Mouse (Mus musculus) forebrain, embryonic 15.5 days (tissue): ENCODE data around the gene Vwc2. TPM values are rescaled to one million over a fixed set of nuclear protein-coding genes. Genes with fewer than 3 reads are reported as not detected.

Source experiments
- ATAC-seq: fragments of 200-750 bp; cut with Nextera tagmentation; replicated peaks from 2 replicates; pipeline ENCODE4 v1.8.0; 2017; ENCODE audit warnings: mild to moderate bottlenecking, moderate TSS enrichment, moderate library complexity
- H3K27ac ChIP-seq: fragments of 300-500 bp; sonication (generic); replicated peaks from 2 replicates; pipeline ENCODE4 v1.5.1; 2015; ENCODE audit warnings: mild to moderate bottlenecking, inconsistent platforms
- H3K27me3 ChIP-seq: fragments of 300-500 bp; sonication (generic); 2 replicates; pipeline ENCODE4 v1.6.1; 2015; ENCODE audit warnings: inconsistent platforms
- H3K36me3 ChIP-seq: fragments of 300-500 bp; sonication (generic); 2 replicates; pipeline ENCODE4 v1.6.1; 2015; ENCODE audit warnings: mild to moderate bottlenecking, inconsistent platforms
- H3K4me1 ChIP-seq: fragments of 300-500 bp; sonication (generic); 2 replicates; pipeline ENCODE4 v1.6.1; 2015; ENCODE audit warnings: inconsistent platforms
- H3K4me2 ChIP-seq: fragments of 300-500 bp; sonication (generic); replicated peaks from 2 replicates; pipeline ENCODE4 v1.6.1; 2015; ENCODE audit warnings: mild to moderate bottlenecking, inconsistent platforms
- H3K4me3 ChIP-seq: fragments of 300-500 bp; sonication (generic); 2 replicates; pipeline ENCODE4 v1.5.1; 2015; ENCODE audit warnings: mild to moderate bottlenecking, inconsistent platforms
- H3K9ac ChIP-seq: fragments of 300-500 bp; sonication (generic); replicated peaks from 2 replicates; pipeline ENCODE4 v1.6.1; 2015; ENCODE audit warnings: mild to moderate bottlenecking, inconsistent platforms
- H3K9me3 ChIP-seq: fragments of 300-500 bp; sonication (generic); 2 replicates; pipeline ENCODE4 v1.6.1; 2016; ENCODE audit warnings: inconsistent platforms
- WGBS: fragments of 180-500 bp; shearing (Covaris S2); methylation state at CpG from one replicate; pipeline ENCODE4 v1.1.7; 2015; ENCODE audit warnings: mixed read lengths; 5-methylcytosine and 5-hydroxymethylcytosine counted together
- polyA plus RNA-seq: library from polyadenylated mRNA; unstranded; fragments of >200 nt; fragmentation: Nextera tagmentation; extraction: Ambion mirVana; gene quantifications from 2 replicates; pipeline ENCODE4 v1.2.1, GENCODE M21; 2015

The Vwc2 gene
- 3.7 and 5.0 TPM in 2 replicates for polyA plus RNA-seq

GRCm38 (mm10) chr11:11113576-11114233 is at the start of gene Vwc2:
Gene Vwc2 (plus strand): TSS chr11:11114223.
- Histone ChIP-seq H3K36me3 (no peaks in the 10 kb centered on the region), H3K9me3 (no peaks in the 10 kb centered on the region), H3K9ac (peak within 1 kb of the TSS; percentile 54), H3K27ac (no peak within 1 kb of the TSS), H3K4me2 (peak within 1 kb of the TSS; percentile 89), H3K4me1 (peaks cover 35% of the 10 kb centered on the region), H3K27me3 (peaks cover 64% of the 10 kb centered on the region), H3K4me3 (peak within 1 kb of the TSS; percentile 54)
- WGBS, result under 1% methylated on average over 28 of the region's 28 CpGs
- peak; percentile 79 for ATAC-seq

- ATAC-seq, result peak; percentile 74
Observed at GRCm38 (mm10) chr11:11088162-11088756, 25.8 kb upstream of the Vwc2 start.

GRCm38 (mm10) chr11:11097606-11098005 is 16.4 kb upstream of the Vwc2 start:
- H3K27me3 ChIP-seq, result no peaks in the 10 kb centered on the region
- WGBS, result 96% methylated on average over 1 of the region's 1 CpGs

More at GRCm38 (mm10) chr11:11088162-11088756, 25.8 kb upstream of the Vwc2 start:
- Histone ChIP-seq H3K9me3 (no peaks in the 10 kb centered on the region), H3K9ac (no peak overlapping the region), H3K4me1 (peaks cover 4% of the 10 kb centered on the region; the same call in 1 of the 2 replicates), H3K36me3 (no peaks in the 10 kb centered on the region), H3K27me3 (no peaks in the 10 kb centered on the region), H3K27ac (no peak overlapping the region), H3K4me2 (no peak overlapping the region), H3K4me3 (no peak overlapping the region)
- WGBS, result 2% methylated on average over 1 of the region's 1 CpGs

GRCm38 (mm10) chr11:11098282-11098681 is 15.7 kb upstream of the Vwc2 start:
- no peaks in the 10 kb centered on the region for H3K9me3 ChIP-seq
- H3K27me3 ChIP-seq, result no peaks in the 10 kb centered on the region
- no peak overlapping the region for H3K4me2 ChIP-seq
- no peak overlapping the region for H3K9ac ChIP-seq
- no peak overlapping the region for H3K4me3 ChIP-seq
- H3K36me3 ChIP-seq, result no peaks in the 10 kb centered on the region
- H3K27ac ChIP-seq, result no peak overlapping the region
- no peak for ATAC-seq
- 60% methylated on average over 4 of the region's 4 CpGs for WGBS
- H3K4me1 ChIP-seq, result peaks cover 3% of the 10 kb centered on the region; the same call in 1 of the 2 replicates

More at GRCm38 (mm10) chr11:11097606-11098005, 16.4 kb upstream of the Vwc2 start:
- H3K9ac ChIP-seq, result no peak overlapping the region
- no peak for ATAC-seq
- H3K27ac ChIP-seq, result no peak overlapping the region
- no peaks in the 10 kb centered on the region for H3K9me3 ChIP-seq
- H3K4me2 ChIP-seq, result no peak overlapping the region
- H3K4me3 ChIP-seq, result no peak overlapping the region
- peaks cover under 1% of the 10 kb centered on the region; the same call in 1 of the 2 replicates for H3K4me1 ChIP-seq
- no peaks in the 10 kb centered on the region for H3K36me3 ChIP-seq

DNA sequence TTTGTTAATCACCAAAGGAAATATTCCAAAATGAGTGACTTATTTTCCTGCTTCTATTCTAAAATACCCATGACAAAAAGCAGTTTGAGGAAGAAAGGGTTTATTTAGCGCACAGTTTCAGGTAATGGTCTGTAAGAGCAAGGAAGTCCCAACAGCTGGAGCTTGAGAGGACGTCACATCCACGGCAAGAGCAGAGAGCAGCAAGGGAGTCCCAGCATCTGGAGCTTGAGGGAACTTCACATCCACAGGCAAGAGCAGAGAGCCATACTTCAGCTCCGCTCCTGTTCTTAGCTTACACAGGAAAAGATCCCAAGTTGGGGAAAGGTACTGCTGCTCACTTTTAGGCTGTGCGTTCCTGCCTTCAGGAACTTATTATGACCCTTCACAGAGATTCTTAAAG is 15.0 kb upstream of the Vwc2 start:
- no peak overlapping the region for H3K9ac ChIP-seq
- ATAC-seq, result no peak
- H3K27me3 ChIP-seq, result no peaks in the 10 kb centered on the region
- H3K4me1 ChIP-seq, result peaks cover 3% of the 10 kb centered on the region; the same call in 1 of the 2 replicates
- no peaks in the 10 kb centered on the region for H3K9me3 ChIP-seq
- 95% methylated on average over 5 of the region's 5 CpGs for WGBS
- H3K27ac ChIP-seq, result no peak overlapping the region
- H3K4me3 ChIP-seq, result no peak overlapping the region
- no peaks in the 10 kb centered on the region for H3K36me3 ChIP-seq
- no peak overlapping the region for H3K4me2 ChIP-seq

GRCm38 (mm10) chr11:11102182-11102581 is 11.8 kb upstream of the Vwc2 start:
- peak; percentile 60; the same call in 1 of the 2 replicates for ATAC-seq
- Histone ChIP-seq H3K27me3 (no peaks in the 10 kb centered on the region), H3K4me2 (no peak overlapping the region), H3K9me3 (no peaks in the 10 kb centered on the region), H3K36me3 (no peaks in the 10 kb centered on the region), H3K4me1 (peaks cover 3% of the 10 kb centered on the region; the same call in 1 of the 2 replicates), H3K4me3 (no peak overlapping the region), H3K9ac (no peak overlapping the region), H3K27ac (no peak overlapping the region)
- WGBS, result 9% methylated on average over 1 of the region's 1 CpGs

DNA sequence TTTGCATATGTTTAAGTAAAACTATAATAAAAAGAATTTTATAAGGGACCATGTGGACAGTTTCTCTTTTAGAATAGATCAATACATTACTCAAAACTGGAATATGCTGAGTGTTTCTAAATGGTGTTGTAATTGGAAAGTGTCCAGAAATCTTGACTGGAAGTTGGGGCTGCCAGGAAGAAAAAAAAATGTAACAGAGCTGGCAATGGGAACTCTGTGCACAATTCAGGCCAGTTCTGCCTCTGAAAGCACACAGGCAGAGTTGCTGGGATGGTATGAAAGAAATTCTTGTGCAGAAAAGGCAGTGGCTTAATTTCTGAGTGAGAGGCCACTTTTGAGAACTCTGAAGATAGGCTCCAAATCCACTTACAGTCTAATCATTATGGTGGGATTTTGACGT is 11.4 kb upstream of the Vwc2 start:
- H3K4me3 ChIP-seq, result no peak overlapping the region
- no peaks in the 10 kb centered on the region for H3K27me3 ChIP-seq
- H3K9me3 ChIP-seq, result no peaks in the 10 kb centered on the region
- H3K9ac ChIP-seq, result no peak overlapping the region
- no peaks in the 10 kb centered on the region for H3K36me3 ChIP-seq
- WGBS, result 17% methylated on average over 1 of the region's 1 CpGs
- no peak for ATAC-seq
- H3K4me2 ChIP-seq, result no peak overlapping the region
- no peak overlapping the region for H3K27ac ChIP-seq
- peaks cover 3% of the 10 kb centered on the region; the same call in 1 of the 2 replicates for H3K4me1 ChIP-seq

GRCm38 (mm10) chr11:11108922-11109321 is 5.1 kb upstream of the Vwc2 start:
- Histone ChIP-seq H3K9ac (no peak overlapping the region), H3K27ac (no peak overlapping the region), H3K36me3 (no peaks in the 10 kb centered on the region), H3K27me3 (peaks cover 25% of the 10 kb centered on the region), H3K4me3 (no peak overlapping the region), H3K9me3 (no peaks in the 10 kb centered on the region), H3K4me1 (peaks cover 6% of the 10 kb centered on the region), H3K4me2 (no peak overlapping the region)
- no peak for ATAC-seq
- 51% methylated on average over 3 of the region's 3 CpGs for WGBS

- Histone ChIP-seq H3K4me2 (peak overlapping the region; percentile 89), H3K4me1 (peaks cover 35% of the 10 kb centered on the region), H3K4me3 (peak overlapping the region; percentile 54), H3K9ac (peak overlapping the region; percentile 54), H3K36me3 (no peaks in the 10 kb centered on the region), H3K27me3 (peaks cover 70% of the 10 kb centered on the region), H3K9me3 (no peaks in the 10 kb centered on the region), H3K27ac (no peak overlapping the region)
- WGBS, result under 1% methylated on average over 34 of the region's 34 CpGs
- ATAC-seq, result peak; percentile 51
Observed at GRCm38 (mm10) chr11:11114234-11115030, 409 bp downstream of the Vwc2 start.

- peaks cover 72% of the 10 kb centered on the region for H3K27me3 ChIP-seq
- H3K9ac ChIP-seq, result peak overlapping the region; percentile 54
- H3K36me3 ChIP-seq, result no peaks in the 10 kb centered on the region
- WGBS, result under 1% methylated on average over 17 of the region's 17 CpGs
- peak overlapping the region; percentile 54 for H3K4me3 ChIP-seq
- H3K27ac ChIP-seq, result no peak overlapping the region
- no peak; the same call in 1 of the 2 replicates for ATAC-seq
- H3K4me2 ChIP-seq, result peak overlapping the region; percentile 89
- peaks cover 35% of the 10 kb centered on the region for H3K4me1 ChIP-seq
- no peaks in the 10 kb centered on the region for H3K9me3 ChIP-seq
Observed at GRCm38 (mm10) chr11:11115031-11115647, 1.1 kb downstream of the Vwc2 start.

DNA sequence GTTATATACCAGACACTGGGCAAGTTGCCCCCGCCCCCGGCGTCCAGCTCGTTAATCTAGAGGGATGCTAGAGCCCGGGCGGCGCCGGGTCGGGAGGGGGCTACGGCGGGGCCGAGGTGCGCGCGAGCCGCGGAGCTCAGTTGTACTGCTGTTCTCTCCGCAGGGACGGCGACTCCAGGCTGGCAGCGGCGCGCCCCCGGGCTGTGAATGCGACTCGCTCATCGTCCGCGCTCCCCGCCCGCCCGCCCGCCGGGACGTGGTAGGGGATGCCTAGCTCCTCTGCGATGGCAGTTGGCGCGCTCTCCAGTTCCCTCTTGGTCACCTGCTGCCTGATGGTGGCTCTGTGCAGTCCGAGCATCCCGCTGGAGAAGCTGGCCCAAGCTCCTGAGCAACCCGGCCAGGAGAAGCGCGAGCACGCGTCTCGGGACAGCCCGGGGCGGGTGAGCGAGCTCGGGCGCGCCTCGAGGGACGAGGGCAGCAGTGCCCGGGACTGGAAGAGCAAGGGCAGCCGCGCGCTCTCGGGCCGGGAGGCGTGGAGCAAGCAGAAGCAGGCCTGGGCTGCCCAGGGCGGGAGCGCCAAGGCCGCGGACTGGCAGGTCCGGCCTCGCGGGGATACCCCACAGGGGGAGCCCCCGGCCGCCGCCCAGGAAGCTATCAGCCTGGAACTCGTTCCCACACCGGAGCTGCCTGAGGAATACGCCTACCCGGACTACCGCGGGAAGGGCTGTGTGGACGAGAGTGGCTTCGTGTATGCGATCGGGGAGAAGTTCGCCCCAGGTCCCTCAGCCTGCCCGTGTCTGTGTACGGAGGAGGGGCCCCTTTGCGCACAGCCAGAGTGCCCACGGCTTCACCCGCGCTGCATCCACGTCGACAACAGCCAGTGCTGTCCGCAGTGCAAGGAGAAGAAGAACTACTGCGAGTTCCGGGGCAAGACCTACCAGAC is 1.9 kb downstream of the Vwc2 start:
- peak overlapping the region; percentile 54 for H3K9ac ChIP-seq
- H3K36me3 ChIP-seq, result no peaks in the 10 kb centered on the region
- peak overlapping the region; percentile 54 for H3K4me3 ChIP-seq
- H3K27me3 ChIP-seq, result peaks cover 75% of the 10 kb centered on the region
- H3K4me1 ChIP-seq, result peaks cover 35% of the 10 kb centered on the region
- H3K27ac ChIP-seq, result no peak overlapping the region
- WGBS, result under 1% methylated on average over 89 of the region's 93 CpGs
- peak; percentile 63 for ATAC-seq
- H3K9me3 ChIP-seq, result no peaks in the 10 kb centered on the region
- H3K4me2 ChIP-seq, result peak overlapping the region; percentile 89
